Mouse (Mus musculus): ENCODE measurements around the gene Adtrp.

The Adtrp gene

GRCm38 (mm10) chr13:41779603-41780180 is 67.8 kb downstream of the Adtrp start:
- DNase-seq (ENCODE audit: low spot score): no peak

- DNase-seq (ENCODE audit: low spot score): no peak
These were observed 73.6 kb downstream of the Adtrp start for GRCm38 (mm10) chr13:41773812-41774376.

- no peak for DNase-seq (ENCODE audit: low spot score)
These were observed 76.4 kb downstream of the Adtrp start for GRCm38 (mm10) chr13:41771061-41771460.

- no peak for DNase-seq (ENCODE audit: low spot score)
These were observed 79.5 kb downstream of the Adtrp start for GRCm38 (mm10) chr13:41767941-41768340.

GRCm38 (mm10) chr13:41761986-41762385 is 85.5 kb downstream of the Adtrp start:
- DNase-seq (ENCODE audit: low spot score): no peak

DNA sequence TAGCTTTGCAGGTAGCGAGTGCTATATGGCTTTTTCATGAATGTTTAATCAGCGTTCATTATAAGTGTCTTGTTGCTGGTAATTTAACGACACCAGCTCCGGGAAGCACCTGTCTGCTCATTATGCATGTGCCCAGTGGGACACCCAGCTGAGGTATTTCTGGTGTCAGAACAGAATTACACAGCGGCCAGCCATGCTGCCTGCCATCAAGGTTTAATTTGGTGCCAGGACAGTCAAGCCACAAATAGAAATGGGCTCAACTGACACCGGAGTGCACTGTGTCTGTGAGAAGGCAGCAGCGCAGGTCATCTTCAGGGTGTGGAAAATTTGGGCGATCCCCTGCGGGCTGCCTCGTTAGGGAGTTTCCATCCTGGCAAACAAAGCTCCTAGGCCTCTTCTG is 87.0 kb downstream of the Adtrp start:
- DNase-seq (ENCODE audit: low spot score): no peak

DNA sequence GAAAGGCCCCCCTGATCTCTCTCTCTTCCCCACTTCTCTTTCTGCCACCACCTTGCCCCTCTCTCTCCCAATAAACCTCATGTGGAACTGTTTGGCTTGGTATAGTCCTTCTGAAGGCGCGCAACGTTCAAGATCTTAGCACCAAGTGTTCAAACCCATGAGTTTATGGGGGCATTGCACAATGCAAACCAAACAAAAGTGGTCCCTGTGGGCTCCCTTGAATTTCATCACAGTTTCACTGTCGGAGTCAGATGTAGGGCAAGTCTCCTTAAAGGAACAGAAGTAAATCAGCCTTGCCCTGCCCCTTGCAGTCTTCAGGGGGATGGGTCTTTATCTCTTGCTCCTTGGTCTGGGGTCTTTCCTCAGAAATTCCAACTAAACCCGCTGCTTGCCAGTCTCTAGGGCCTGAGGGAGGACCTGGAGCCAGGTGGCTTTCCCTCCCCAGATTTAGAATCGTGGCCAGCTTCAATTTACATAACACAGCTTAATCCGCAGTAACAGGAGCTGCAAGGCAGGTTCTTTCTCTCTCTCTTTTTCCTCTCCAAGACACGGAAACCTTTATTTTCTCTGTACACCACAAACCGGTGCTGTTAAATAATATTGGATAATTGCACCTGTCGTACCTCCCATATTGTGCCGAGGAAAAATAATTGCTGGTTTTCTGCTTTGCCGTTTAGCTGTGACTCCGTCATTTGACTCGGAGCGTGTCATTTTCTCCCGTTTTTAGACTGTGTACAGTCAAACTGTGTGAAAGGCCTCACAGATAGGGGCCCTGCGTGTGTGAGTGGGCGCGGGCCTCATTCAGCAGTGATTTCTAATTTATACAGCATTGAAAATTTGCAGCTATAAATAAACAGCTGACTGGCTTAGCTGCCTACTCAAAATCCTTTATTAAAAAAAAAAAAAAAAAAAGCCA is 88.7 kb downstream of the Adtrp start:
- DNase-seq (ENCODE audit: low spot score): no peak

DNA sequence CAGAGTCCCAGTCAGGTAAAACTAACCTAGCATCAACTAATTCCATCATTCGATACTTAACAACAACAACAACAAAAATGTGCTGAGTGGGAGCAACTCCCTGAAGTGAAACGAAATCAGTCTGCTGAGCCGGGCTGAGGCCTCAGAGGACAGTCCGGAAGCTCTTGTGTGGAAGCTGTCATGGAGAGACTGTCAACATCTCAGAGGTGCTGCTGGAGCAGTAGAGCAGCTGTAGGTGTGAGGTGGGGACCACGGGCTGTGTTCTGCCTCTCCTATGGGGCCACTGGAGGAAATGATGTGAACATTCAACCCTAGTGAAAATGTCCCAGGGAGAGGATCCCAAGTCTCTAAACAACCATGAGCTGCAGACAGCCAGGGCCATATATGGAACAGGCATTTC is 94.4 kb downstream of the Adtrp start:
- DNase-seq (ENCODE audit: low spot score): no peak

GRCm38 (mm10) chr13:41750481-41750880 is 97.0 kb downstream of the Adtrp start:
- DNase-seq (ENCODE audit: low spot score): no peak

- DNase-seq (ENCODE audit: low spot score): no peak
These were observed 98.6 kb downstream of the Adtrp start for GRCm38 (mm10) chr13:41748866-41749265.

GRCm38 (mm10) chr13:41747691-41748090 is 99.8 kb downstream of the Adtrp start:
- DNase-seq (ENCODE audit: low spot score): no peak

DNA sequence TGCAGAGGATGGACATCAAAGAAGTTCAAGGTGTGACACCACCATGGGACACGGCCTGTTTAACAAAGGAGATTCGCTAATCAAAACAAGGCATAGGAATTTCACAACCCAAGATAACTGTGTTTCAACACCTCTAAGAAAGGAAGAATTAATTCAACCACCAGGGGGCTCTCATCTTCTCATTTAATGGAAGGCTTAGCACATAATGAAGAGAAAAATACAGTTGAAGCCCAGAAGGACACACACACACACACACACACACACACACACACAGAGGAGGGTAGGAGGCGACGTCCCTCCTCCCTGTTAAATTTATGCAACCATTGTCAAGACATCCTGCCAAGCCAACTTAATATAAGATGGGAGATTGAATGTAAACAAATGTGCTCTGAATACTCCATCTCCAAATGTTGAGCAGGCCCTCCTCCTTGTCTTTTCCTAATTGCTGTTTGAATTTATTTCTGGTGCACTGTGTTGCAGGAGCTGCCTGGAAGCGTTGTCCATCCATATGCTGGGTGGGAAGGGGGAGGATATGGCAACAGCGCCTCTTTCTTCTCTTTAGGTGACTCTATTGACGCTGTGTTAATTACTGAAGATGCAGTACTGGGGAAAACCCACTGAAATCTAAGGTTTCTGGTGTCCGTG is 100.4 kb downstream of the Adtrp start:
- peak; percentile 85 for DNase-seq (ENCODE audit: low spot score)

GRCm38 (mm10) chr13:41740456-41741085 is 106.9 kb downstream of the Adtrp start:
- no peak for DNase-seq (ENCODE audit: low spot score)

- peak; percentile 25 for DNase-seq (ENCODE audit: low spot score)
These were observed 109.7 kb downstream of the Adtrp start for GRCm38 (mm10) chr13:41737628-41738309.

GRCm38 (mm10) chr13:41729660-41730059 is 117.8 kb downstream of the Adtrp start:
- DNase-seq (ENCODE audit: low spot score): no peak

GRCm38 (mm10) chr13:41727803-41728202 is 119.7 kb downstream of the Adtrp start:
- DNase-seq (ENCODE audit: low spot score): no peak

DNA sequence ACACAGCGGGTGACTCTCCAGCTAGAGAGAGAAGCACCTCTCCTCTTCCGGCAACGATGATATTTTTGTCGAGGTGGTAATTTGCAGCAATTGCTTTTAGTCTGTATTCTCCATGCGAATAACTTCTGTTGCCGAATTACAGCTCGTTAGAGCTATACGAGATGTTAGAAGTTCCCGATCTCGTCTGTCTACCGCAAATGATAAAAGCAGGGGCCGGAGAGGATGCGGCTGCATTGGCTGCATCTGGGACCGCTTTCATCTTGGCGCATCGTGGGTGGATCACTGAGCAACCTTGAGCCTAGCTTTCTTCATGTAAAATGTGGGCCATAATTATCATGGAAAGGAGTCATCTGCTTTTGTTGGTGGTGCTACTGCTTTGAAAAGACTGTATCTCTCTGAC is 128.2 kb downstream of the Adtrp start:
- DNase-seq (ENCODE audit: low spot score): no peak

- DNase-seq (ENCODE audit: low spot score): no peak
These were observed 129.4 kb downstream of the Adtrp start for GRCm38 (mm10) chr13:41718051-41718450.
